Mouse (Mus musculus): Measurements from ENCODE around the gene B3gat2.

B3gat2 gene

DNA sequence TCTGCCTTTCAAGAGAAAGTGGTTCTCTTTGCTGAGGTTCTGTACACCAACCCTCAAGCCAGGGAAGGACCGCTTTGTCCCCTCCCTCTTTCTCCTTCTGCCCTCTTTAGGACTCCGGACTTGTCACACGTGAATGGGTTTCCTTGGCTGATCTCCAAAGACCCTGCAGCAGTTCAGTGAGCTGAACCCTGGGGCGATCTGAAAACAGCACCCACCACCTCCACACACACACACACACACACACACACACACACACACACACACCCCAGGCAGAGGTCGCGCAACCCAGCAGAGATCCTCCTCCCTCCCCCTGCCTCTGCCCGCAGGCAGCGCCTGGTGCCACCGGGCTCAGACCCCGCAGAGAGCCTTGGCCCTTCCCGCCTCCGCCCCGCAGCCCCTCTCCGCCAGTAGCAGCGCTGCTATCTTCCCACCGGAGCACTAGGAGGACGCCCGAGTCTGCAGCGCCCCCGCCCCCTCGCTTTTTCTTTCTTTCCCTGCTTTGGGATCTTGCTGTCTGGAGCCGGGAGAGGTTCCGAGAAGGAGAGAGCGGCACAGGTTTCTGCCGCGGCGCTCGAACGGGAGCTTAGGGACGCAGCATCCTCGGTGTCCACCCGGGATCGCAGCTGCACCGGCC is at the start of gene B3gat2:
TSS of gene B3gat2 (plus strand) at position 252 of the 634 bp plus-strand sequence.
- DNase-seq (ENCODE audit: extremely low spot score): peak; percentile 66

DNA sequence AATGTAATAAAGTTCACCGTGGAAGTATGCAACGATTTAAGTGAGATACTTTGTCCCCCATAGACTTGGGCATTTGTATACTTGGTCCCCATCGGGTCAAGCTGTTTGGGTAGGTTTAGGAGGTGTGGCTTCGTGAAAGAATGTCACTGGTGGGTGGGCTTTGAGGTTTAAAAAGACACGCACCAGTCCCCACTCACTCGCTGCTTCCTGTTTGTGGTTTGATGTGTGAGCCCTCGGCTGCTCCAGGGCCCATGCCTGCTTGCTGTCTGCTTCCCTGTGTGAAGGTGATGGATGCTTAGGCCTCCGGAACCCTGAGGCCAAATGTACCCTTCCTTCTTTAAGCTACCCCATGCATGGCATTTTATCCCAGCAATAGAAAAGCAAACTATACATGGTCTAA is 41.2 kb upstream of the B3gat2 start:
- DNase-seq (ENCODE audit: extremely low spot score): no peak

DNA sequence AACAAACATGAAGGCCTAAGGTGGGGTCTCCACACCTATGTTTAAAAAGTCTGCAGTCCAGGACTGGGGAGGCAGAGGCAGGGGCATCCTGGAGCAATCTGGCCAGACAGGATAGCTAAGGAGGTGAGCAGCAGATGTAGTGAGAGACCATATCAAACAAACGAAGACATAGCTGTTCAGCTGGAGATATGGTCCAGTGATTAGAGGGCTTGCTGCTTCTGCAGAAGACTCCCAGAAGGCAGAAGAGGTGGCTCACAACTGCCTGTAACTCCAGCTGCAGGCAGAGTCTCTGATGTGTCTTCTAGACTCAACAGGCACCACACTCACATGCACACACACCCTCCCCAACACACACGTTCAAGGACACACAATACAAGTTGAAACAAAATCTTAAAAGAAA is 40.5 kb upstream of the B3gat2 start:
- DNase-seq (ENCODE audit: extremely low spot score): no peak

DNA sequence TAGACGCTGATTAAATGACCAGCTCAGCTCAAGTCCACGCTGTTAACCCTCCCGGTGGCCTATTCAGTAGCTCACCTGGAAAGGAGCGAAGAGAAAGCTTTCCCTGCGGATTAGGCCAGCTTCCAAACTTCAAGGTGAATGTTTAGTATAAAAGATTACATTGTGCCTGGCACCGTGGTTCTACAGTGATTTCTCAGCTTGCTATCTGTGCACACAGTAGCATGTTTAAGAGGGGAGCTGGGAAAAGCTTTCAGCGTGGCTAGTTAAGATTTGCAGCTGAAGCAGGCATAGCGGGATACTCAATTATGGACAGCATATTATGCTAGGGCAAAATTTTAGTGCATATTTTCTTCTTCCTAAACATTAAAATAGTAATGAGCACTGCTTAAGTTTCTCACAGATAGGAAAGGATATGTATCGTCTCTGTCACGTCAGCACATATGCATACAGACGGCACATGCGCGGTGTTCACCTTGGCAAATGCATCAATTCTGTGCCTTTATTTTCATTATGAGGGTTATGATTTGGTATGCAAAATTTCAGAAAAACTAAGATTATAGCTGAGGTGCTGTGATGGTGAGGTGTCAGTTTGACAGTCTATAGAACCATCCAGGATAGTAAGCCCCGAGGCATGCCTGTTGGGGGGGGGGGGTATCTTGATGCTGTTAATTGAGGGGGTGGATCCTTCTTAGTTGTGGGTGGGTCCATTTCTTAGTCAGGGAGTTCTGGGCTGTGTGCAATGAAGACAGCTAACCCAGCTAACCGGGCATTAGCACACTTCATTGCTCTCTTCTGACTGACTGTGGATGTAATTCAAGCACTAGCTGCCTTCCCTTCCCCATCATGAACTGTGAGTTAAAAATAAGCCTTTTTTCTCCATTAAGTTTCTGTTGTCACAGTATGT is 38.8 kb upstream of the B3gat2 start:
- DNase-seq (ENCODE audit: extremely low spot score): no peak

DNA sequence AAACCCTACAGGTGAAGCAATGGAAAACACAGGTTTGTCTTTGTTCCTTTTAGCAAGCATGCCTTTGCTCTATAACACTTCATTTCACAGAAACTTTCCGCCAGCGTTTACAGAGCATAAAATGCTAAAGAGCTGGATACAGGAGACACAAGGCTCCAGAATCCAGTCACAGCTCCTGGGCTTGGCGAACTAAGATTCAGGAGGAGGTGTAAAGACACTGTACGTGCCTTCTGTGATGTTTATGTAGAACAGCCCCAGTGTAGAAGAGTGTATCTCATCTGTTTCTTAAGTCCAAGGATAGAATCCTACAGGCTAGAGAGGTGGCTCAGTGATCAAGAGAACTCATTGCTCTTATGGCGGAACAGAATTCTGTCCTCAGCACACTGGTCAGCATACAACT is 30.2 kb upstream of the B3gat2 start:
- DNase-seq (ENCODE audit: extremely low spot score): no peak

DNA sequence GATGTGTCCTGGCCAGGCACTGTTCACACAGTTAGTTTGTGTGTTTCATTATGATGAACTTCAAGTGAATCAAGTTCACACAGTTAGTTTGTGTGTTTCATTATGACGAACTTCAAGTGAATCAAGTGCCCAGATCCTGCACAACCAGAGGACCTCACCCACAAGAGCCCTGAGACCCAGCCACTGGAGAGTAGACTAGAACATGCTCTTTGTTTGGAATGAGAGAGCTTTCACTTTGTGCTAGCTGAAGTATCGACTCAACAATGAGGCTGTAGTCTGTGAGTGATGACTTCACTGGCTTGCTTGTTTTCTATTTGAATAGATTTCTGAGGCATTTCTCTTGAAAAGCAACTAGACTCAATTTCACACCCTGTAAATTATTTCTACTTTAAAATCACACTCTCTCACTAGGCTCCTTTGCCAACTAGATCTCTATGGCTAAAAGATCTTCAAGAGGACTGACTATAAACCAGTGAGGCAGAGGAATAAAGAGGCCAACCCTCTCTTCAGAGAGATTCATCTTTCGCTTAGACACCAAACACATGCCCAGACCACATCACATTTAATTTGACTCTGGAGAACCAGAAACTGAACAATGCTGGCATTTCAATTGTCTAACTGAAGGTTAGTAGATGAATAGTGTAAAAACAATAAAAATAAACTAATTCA is 10.6 kb upstream of the B3gat2 start:
- DNase-seq (ENCODE audit: extremely low spot score): no peak

DNA sequence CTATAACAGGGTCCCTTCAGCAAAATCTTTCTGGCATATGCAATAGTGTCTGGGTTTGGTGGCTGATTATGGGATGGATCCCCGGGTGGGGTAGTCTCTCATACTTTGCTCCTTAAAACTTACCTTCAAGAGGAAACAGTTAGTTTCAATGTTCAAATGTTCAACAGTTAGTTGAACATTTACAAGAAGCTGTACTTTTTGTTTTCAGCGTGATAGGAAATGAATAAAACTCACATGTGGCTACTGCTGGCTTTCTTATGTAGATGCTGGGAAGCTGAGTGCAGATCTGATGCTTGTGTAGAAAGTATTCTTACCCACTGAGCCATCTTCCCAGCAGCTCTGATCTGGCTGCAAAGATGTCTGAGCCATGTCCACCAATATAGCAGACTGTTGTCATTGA is 8.5 kb upstream of the B3gat2 start:
- DNase-seq (ENCODE audit: extremely low spot score): no peak

DNA sequence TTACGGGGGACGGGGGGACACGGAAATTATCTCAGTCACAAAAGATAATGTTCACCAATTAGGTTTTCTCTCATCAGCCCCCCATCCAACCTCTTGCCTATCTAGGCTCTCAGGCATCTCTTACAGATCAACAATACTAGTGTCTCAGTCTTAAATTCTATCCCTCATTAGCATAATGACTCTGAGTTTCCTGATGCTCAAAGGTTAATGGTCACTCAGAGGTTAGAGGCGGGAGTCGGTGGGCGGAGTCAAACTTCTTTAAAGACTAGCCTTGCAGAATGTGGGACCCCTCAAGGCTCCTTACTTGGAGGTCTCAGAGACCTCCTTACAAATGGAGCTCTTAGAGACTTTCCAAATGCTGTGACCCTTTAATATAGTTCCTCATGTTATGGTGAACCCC is 8.0 kb upstream of the B3gat2 start:
- DNase-seq (ENCODE audit: extremely low spot score): no peak

DNA sequence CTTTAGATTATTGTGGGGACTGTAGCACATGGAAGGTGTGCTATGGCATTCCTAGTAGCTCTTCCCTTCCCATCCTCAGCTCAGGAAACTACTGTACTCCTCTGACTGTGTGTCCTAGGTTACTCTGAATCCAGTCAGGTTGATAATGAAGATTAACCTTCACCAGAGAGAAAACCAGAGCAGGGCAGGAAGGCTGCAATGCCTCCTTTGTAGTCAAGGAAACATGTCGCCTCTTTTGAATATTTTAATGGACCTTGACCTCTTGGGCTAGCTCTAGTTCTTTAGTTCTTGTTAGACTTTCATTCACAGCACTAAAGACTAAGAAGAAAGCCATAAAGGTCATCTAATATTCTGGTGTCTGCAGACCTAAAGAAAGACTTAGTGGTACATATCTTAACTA is 7.2 kb upstream of the B3gat2 start:
- no peak for DNase-seq (ENCODE audit: extremely low spot score)

DNA sequence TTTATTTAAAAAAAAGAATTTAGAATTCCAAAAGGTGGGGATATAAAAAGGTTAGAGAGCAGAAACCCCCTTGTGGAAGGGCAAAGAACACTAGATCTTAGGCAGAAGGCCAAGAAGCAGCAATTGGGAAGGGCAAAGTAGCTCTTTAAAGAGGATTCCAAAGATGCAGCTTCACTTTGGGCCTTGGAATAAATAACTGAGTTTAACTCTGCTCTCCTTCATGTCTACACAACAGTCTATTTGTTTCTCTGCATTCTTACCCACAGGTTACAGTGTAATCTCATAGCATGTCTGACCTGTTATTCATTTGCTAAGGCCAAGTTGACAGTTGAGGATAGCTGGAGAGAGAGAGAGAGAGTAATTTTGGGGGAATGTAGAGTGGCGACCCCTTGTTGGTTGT is 6.6 kb upstream of the B3gat2 start:
- DNase-seq (ENCODE audit: extremely low spot score): no peak

DNA sequence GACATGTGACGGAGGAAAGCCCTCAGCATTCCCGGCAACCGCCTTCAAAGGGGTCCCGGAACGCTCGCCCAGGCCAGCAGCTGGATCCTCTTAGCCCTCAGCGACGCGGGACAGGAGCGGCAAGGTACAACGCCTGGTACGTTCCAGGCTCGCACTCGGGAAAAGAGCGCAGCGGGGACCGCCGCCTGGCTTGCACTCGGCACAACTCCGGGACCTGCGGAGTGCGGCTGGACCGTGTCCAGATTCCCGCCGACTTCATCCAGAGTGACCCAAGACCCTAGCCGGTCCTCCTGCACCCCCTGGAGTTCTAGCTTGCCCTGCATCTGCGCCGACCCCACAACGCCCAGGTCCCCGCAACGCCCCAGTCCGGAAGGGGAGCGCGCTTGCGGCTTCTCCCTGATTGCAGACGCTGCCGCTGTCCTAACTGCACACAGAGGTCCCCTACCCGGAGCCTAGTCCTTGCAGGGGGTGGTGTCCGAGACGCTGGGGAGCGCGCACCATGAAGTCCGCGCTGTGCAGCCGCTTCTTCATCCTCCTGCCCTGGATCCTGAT is 659 bp downstream of the B3gat2 start:
- peak; percentile 48 for DNase-seq (ENCODE audit: extremely low spot score)

DNA sequence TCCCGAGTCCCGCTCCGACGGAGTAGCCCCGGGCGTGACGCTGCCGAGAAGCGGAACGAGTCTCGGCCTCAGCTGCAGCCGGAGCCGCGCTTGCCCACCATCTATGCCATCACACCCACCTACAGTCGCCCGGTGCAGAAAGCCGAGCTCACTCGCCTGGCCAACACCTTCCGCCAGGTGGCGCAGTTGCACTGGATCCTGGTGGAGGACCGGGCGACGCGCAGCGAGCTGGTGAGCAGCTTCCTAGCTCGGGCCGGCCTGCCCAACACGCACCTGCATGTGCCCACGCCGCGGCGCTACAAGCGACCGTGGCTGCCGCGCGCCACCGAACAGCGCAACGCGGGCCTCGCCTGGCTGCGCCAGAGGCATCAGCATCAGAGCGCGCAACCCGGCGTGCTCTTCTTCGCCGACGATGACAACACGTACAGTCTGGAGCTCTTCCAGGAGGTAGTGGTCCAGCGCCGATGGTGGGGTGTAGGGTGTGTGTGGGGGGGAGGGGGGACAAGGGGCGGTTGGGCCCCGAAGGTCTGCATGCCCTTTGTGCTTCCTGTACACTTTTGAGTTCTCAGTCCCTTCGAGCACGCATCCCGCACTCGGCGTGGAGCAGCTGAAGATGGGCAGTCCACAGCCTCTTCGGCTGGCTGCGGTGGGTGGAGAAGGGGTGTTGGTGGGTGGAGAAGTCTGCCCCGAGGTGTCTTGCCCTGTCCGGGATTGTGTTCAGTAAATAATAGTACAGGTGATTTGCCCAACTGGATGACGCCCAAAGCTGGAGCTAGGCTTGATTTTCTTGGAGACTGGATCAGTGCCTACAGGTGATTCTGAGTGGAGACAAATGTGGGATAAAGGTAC is 1.5 kb downstream of the B3gat2 start:
- DNase-seq (ENCODE audit: extremely low spot score): peak; percentile 91

DNA sequence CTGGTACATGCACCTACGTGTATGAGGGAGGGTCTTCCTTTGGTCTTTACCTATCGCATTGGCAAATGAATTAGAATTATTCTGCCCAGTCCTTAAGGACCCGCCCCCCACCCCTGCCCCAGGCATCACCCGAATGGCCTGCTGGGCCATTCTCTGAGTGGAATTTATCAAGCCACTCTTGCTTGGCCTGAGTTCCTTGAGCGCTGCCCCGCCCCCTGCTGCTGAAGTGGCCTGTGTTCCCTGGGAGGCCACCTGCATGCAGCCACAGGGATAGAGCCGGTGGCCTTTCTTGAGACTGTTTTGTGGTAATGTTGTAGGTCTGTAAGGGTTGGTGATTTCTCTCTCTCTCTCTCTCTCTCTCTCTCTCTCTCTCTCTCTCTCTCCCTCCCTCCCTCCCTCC is 2.2 kb downstream of the B3gat2 start:
- DNase-seq (ENCODE audit: extremely low spot score): peak; percentile 32

DNA sequence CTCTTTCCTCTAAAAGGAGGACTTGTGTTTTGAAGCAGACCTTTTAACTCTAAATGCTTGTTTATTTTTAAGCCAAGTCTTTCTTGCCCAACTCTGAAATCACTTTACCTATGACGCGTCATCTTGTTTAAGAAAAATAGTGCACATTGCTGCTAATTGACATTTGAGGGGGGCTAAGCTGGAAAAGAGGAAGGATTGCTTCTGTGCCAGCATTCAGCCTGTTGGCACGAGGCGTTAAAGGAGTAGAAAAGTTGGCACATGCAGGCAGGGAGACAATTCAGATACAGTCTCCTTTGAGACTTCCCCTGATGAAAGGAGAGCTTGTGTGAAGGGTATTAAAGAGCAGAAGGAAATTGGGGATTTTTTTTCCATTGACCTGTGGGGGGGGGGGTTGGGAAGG is 3.2 kb downstream of the B3gat2 start:
- DNase-seq (ENCODE audit: extremely low spot score): no peak

DNA sequence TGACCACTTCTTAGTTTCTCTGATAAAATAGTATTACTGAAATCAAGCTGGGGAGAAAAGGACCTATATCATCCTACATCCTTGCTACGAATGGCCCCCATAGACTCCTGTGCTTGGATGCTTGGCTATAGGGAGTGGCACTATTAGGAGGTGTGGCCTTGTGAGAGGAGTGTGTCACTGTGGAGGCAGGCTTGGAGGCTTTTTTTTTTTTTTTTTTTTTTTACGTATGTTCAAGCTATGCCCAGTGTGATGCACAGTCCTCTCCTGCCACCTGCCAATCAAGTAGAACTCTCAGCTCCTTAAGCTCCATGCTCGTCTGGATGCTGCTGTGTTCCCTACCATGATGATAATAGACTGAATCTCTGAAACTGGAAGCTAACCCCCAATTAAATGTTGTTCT is 11.5 kb downstream of the B3gat2 start:
- no peak for DNase-seq (ENCODE audit: extremely low spot score)

DNA sequence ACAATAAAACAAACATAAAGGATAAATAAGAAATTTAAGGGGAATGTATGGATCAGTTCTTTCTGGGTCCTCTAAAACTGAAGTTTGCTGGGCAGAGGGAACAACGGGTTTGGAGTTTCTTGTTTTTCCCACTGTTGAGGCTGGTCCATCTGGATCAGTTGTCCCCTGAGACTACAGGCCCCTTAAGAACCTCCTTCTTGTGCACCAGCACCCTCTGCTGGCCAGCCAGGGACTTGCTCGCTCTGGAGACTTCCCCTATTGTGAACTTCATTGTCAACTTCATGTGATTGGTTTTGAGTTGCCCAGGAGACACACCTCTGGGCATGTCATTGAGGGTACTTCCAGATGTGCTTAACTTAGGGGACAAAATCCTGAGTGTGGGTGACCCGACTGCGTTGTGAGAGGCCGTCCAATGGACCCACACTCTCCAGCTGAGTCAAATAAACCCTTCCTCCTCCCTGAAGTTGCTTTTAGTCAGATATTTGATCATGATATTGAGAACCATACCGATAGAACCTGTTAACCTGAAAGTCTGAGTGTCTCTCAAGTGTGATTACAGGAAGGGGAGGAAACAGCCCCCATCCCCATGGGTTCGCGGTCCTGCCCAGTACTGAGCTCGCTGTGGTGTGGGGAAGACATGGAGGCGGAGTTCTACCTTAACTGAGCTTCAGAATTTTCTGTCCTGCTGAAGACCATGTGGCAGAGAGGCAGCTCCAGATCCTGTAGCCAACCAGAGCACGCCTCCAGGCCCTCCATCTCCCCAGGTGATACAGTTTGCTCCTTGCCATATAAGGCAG is 31.4 kb downstream of the B3gat2 start:
- DNase-seq (ENCODE audit: extremely low spot score): peak; percentile 73

DNA sequence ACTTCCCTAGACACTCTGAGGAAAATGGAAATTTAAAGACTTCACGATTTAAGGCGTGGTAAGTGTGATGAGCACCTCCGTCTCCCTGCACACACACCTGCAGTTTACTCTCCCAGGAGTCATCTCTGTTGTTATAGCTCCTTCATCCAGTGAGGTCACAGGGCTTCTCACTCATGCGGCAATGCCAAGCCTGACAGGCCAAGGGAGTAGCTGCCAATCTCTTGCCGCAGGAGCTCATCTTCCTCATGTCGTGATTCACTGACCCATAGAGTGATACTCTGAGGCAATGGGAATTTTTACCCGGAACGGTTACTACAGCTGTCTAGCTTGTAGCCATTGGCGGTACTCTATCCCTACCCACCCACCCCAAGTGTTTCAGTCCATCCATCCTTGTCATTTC is 36.8 kb downstream of the B3gat2 start:
- no peak for DNase-seq (ENCODE audit: extremely low spot score)

DNA sequence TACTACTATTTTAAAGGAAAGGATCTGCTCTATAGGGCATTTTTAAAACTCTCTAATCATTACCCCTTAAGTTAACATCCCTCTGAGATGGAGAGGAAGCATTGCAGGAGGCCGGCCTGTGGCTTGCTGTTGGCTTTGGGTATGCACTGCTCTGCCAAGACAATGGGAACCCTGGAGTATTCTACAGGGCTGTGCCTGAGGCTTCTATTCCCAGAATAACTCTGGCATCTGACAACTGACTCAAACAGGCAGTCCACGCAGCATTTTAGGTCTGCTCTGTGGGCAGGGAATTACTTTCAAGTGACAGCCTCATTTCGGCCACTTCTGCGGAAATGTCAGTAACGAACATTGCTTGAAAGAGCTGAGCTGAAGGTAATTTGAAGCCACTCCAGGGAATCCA is 60.1 kb downstream of the B3gat2 start:
- no peak for DNase-seq (ENCODE audit: extremely low spot score)

DNA sequence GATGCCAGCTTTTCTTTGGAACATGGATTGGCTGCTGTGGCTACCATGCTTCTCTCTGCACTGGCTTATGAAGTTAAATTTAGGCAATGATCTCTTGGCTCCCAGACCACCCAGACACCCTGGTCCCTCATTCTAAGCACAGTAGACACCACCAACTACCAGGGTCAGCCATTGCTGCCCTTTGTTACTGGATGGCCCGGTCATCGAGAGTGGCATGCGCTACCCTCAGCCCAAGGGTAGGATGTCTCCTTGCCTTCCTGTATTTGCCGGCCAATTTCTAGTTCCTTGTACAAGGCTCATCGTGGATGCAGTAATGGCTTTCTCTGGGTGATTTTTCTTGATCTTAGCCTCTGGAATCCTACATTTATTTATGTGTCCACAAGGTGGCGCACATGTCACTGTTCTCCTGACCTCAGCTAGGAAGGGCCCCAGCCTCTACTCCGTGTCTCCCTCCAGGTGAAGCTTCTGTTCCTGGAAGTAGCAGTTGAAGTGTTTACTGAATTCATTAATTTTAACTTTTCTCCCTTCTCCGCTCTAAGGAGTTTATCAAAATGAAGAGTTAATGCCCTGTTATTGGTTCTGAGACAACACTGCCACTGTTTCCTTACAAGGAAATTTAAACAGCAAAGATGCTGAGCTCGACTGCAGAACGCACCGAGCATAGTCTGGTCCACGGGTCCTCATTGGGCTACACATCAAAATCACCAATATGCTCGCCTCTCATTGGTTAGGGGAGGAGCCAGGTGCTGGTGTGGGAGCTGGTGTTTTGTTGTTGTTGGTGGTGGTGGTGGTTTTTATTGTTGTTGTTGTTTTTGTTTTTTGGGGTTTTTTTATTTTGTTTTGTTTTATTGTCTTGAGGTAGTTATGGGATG is 65.6 kb downstream of the B3gat2 start:
- DNase-seq (ENCODE audit: extremely low spot score): peak; percentile 58

DNA sequence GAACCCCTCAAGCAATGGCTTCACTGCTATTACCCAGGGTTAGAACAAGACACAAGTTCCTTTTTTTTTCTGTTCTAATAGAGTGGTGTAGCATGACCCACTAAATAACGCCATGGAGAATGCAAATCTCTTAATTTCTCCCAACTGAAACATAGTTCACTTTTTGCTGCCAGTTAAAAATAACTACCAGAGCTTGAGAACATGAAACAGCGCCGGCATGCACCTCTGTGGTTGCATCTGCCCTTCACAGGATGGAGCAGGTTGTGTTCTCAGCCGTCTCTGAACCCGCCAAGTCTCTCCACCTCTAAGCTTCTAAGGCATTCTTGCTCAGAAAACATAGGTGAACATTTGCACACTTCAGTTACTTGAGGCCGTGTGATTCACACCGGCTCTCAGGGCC is 72.7 kb downstream of the B3gat2 start:
- DNase-seq (ENCODE audit: extremely low spot score): no peak

All from embryo, embryonic 9.5 days (tissue).